Mouse (Mus musculus) forebrain, embryonic 16.5 days (tissue): ENCODE data around the gene Vmn1r10. TPM values are rescaled to one million over a fixed set of nuclear protein-coding genes. Genes with fewer than 3 reads are reported as not detected.

Source experiments
- ATAC-seq: fragments of 200-750 bp; cut with Nextera tagmentation; 2 replicates; pipeline ENCODE4 v1.8.0; 2017; ENCODE audit warnings: mild to moderate bottlenecking, moderate library complexity
- H3K27ac ChIP-seq: fragments of 300-500 bp; sonication (generic); 2 replicates; pipeline ENCODE4 v1.5.1; 2014; ENCODE audit warnings: low read length, control low read depth
- H3K27me3 ChIP-seq: fragments of 300-500 bp; sonication (generic); replicated peaks from 2 replicates; pipeline ENCODE4 v1.6.1; 2014; ENCODE audit warnings: low read length; ENCODE audit not compliant: control insufficient read depth, insufficient read depth
- H3K36me3 ChIP-seq: fragments of 300-500 bp; sonication (generic); 2 replicates; pipeline ENCODE4 v1.6.1; 2014; ENCODE audit not compliant: control insufficient read depth, insufficient read depth
- H3K4me1 ChIP-seq: fragments of 300-500 bp; sonication (generic); replicated peaks from 2 replicates; pipeline ENCODE4 v1.6.1; 2014; ENCODE audit warnings: low read length; ENCODE audit not compliant: control insufficient read depth, insufficient read depth
- H3K4me2 ChIP-seq: fragments of 300-500 bp; sonication (generic); 2 replicates; pipeline ENCODE4 v1.6.1; 2014; ENCODE audit warnings: mild to moderate bottlenecking, low read length, control low read depth
- H3K4me3 ChIP-seq: fragments of 300-500 bp; sonication (generic); replicated peaks from 2 replicates; pipeline ENCODE4 v1.5.1; 2014; ENCODE audit warnings: mild to moderate bottlenecking, low read length, control low read depth
- H3K9ac ChIP-seq: fragments of 300-500 bp; sonication (generic); replicated peaks from 2 replicates; pipeline ENCODE4 v1.6.1; 2014; ENCODE audit warnings: low read depth, low read length, control low read depth
- H3K9me3 ChIP-seq: fragments of 300-500 bp; sonication (generic); 2 replicates; pipeline ENCODE4 v1.6.1; 2016; ENCODE audit warnings: low read length; ENCODE audit not compliant: control insufficient read depth
- WGBS: fragments of 180-500 bp; shearing (Covaris S2); extraction: QIAGEN DNeasy Blood & Tissue Kit; methylation state at CpG from one replicate; pipeline ENCODE4 v1.1.7; 2014; 5-methylcytosine and 5-hydroxymethylcytosine counted together
- polyA plus RNA-seq: library from polyadenylated mRNA; unstranded; fragments of >200 nt; fragmentation: Nextera tagmentation; extraction: Ambion mirVana; gene quantifications from 2 replicates; pipeline ENCODE4 v1.2.1, GENCODE M21; 2015

The Vmn1r10 gene
- polyA plus RNA-seq: not detected in 2 replicates

DNA sequence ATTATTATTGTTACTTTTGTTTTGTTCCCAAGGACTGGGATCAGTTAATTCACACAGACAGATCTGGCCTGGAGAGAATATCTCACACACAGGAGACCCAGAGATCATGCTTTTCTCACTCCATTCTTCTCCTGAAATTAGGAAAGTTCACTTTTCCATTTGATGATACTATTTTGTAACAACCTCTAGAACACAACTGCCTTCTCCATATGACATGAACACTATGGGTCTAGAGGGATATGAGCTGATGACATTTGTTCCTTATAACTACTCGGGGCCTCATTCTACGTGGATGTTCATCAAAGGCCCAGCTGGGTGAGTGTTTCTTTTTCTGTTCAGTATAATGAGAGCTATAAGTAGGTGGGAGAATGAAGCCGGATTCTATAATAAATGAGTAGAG is at the start of gene Vmn1r10:
TSS of gene Vmn1r10 (plus strand) at position 301 of the 400 bp plus-strand sequence.
- no peak for ATAC-seq
- Histone ChIP-seq H3K36me3 (no peaks in the 10 kb centered on the region), H3K9ac (no peak within 1 kb of the TSS), H3K9me3 (no peaks in the 10 kb centered on the region), H3K4me3 (no peak within 1 kb of the TSS), H3K4me2 (no peak within 1 kb of the TSS), H3K27ac (no peak within 1 kb of the TSS), H3K27me3 (no peaks in the 10 kb centered on the region), H3K4me1 (no peaks in the 10 kb centered on the region)
- 83% methylated on average over 3 of the region's 3 CpGs for WGBS

DNA sequence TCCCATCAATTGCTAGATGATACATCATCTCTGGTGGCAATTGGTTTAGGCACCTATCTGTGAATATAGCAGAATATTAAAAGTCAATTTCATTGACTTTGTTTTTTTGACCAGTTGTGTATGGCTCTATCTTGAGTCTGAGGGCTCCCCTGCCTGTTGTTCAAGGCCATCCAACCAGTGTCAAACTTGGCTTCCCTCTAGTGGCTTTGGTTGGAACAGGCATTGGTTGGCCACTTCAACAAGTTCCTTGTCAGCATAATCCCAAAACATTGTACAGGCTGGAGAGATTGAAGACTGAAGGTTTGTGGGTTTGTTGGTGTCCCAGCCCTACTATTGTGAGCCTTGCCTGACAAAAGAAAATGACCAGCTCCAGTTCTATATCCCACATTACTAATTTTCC is 45.5 kb upstream of the Vmn1r10 start:
- Histone ChIP-seq H3K27me3 (no peaks in the 10 kb centered on the region), H3K9me3 (no peaks in the 10 kb centered on the region), H3K9ac (no peak overlapping the region), H3K36me3 (no peaks in the 10 kb centered on the region), H3K4me3 (no peak overlapping the region), H3K27ac (no peak overlapping the region), H3K4me1 (no peaks in the 10 kb centered on the region), H3K4me2 (no peak overlapping the region)
- ATAC-seq: no peak

DNA sequence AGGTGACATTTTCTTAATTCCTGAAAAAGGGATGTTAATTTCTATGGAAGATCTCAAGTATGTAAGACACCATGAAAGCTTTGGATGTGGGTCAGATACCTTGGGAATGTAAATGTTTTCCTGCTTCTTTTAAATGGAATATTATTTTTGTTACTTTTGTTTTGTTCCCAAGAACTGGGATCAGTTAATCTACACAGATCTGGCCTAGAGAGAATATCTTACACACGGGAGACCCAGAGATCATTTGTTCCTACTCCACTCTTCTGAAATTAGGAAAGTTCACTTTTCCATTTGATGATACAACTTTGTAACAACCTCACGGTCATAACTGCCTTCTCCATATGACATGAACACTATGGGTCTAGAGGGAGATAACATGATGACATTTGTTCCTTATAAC is 42.8 kb upstream of the Vmn1r10 start, which contains the start of gene Vmn1r9:
TSS of gene Vmn1r9 (plus strand) at position 301 of the 400 bp plus-strand sequence.
- ATAC-seq: no peak
- Histone ChIP-seq H3K4me3 (no peak within 1 kb of the TSS), H3K9me3 (no peaks in the 10 kb centered on the region), H3K36me3 (no peaks in the 10 kb centered on the region), H3K9ac (no peak within 1 kb of the TSS), H3K4me2 (no peak within 1 kb of the TSS), H3K27ac (no peak within 1 kb of the TSS), H3K27me3 (no peaks in the 10 kb centered on the region), H3K4me1 (no peaks in the 10 kb centered on the region)
- 88% methylated on average over 2 of the region's 2 CpGs for WGBS

DNA sequence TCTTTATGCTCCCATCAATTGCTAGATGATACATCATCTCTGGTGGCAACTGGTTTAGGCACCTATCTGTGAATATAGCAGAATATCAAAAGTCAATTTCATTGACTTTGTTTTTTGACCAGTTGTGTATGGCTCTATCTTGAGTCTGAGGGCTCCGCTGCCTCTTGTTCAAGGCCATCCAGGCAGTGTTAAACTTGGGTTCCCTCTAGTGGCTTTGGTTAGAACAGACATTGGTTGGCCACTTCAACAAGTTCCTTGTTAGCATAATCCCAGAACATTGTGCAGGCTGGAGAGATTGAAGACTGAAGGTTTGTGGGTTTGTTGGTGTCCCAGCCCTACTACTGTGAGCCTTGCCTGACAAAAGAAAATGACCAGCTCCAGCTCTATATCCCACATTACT is 2.9 kb upstream of the Vmn1r10 start:
- Histone ChIP-seq H3K9me3 (no peaks in the 10 kb centered on the region), H3K27me3 (no peaks in the 10 kb centered on the region), H3K36me3 (no peaks in the 10 kb centered on the region), H3K27ac (no peak overlapping the region), H3K4me1 (no peaks in the 10 kb centered on the region), H3K4me3 (no peak overlapping the region), H3K9ac (no peak overlapping the region), H3K4me2 (no peak overlapping the region)
- ATAC-seq: no peak
- 68% methylated on average over 1 of the region's 1 CpGs for WGBS

- no peak within 1 kb of the TSS for H3K4me3 ChIP-seq
- H3K4me2 ChIP-seq: no peak within 1 kb of the TSS
- no peak within 1 kb of the TSS for H3K27ac ChIP-seq
- no peaks in the 10 kb centered on the region for H3K27me3 ChIP-seq
- no peak for ATAC-seq
- H3K9ac ChIP-seq: no peak within 1 kb of the TSS
- H3K36me3 ChIP-seq: no peaks in the 10 kb centered on the region
- 78% methylated on average over 1 of the region's 1 CpGs for WGBS
- no peaks in the 10 kb centered on the region for H3K9me3 ChIP-seq
- no peaks in the 10 kb centered on the region for H3K4me1 ChIP-seq
These were observed 23.9 kb downstream of the Vmn1r10 start, which contains the start of gene Vmn1r11 for GRCm38 (mm10) chr6:57133155-57133554. Gene Vmn1r11 (plus strand): TSS chr6:57133455.

- H3K4me2 ChIP-seq: no peak within 1 kb of the TSS
- H3K4me1 ChIP-seq: no peaks in the 10 kb centered on the region
- WGBS: 88% methylated on average over 2 of the region's 2 CpGs
These were observed 47.4 kb downstream of the Vmn1r10 start, which contains the start of gene Vmn1r12 for GRCm38 (mm10) chr6:57156619-57157018. Gene Vmn1r12 (plus strand): TSS chr6:57156919.

More at GRCm38 (mm10) chr6:57156619-57157018, 47.4 kb downstream of the Vmn1r10 start, which contains the start of gene Vmn1r12:
- no peak within 1 kb of the TSS for H3K4me3 ChIP-seq
- no peaks in the 10 kb centered on the region for H3K36me3 ChIP-seq
- H3K9ac ChIP-seq: no peak within 1 kb of the TSS
- no peak for ATAC-seq
- no peak within 1 kb of the TSS for H3K27ac ChIP-seq
- no peaks in the 10 kb centered on the region for H3K9me3 ChIP-seq
- no peaks in the 10 kb centered on the region for H3K27me3 ChIP-seq

Other genes starting within 250 kb of the Vmn1r10 start
- gene Nt5c3, start 185.5 kb upstream of the Vmn1r10 start, polyA plus RNA-seq: 166 and 178 TPM in 2 replicates
- 0.42 and 0.46 TPM in 2 replicates for gene Vmn1r4, start 185.4 kb upstream of the Vmn1r10 start, polyA plus RNA-seq
- not detected in 2 replicates for gene Vmn1r5, start 139.2 kb upstream of the Vmn1r10 start, polyA plus RNA-seq
- not detected in 2 replicates for gene Vmn1r6, start 112.2 kb upstream of the Vmn1r10 start, polyA plus RNA-seq
- not detected in 2 replicates for gene Vmn1r7, start 84.1 kb upstream of the Vmn1r10 start, polyA plus RNA-seq
- not detected in 2 replicates for gene Vmn1r8, start 77.2 kb upstream of the Vmn1r10 start, polyA plus RNA-seq
- not detected in 2 replicates for gene Vmn1r9, start 42.7 kb upstream of the Vmn1r10 start, polyA plus RNA-seq
- not detected in 2 replicates for gene Vmn1r11, start 24.0 kb downstream of the Vmn1r10 start, polyA plus RNA-seq
- gene Vmn1r12, start 47.5 kb downstream of the Vmn1r10 start, polyA plus RNA-seq: not detected in 2 replicates
- gene Vmn1r13, start 93.8 kb downstream of the Vmn1r10 start, polyA plus RNA-seq: not detected in 2 replicates
- not detected in 2 replicates for gene Vmn1r14, start 122.2 kb downstream of the Vmn1r10 start, polyA plus RNA-seq
- gene Vmn1r15, start 148.5 kb downstream of the Vmn1r10 start, polyA plus RNA-seq: not detected in 2 replicates
- gene Vmn1r16, start 220.0 kb downstream of the Vmn1r10 start, polyA plus RNA-seq: not detected in 2 replicates